Comparison of ENCODE assay signal across 20 mouse cellular contexts in genomic region chr10:117836354-117836753, GRCm38 (mm10). TPM values are rescaled to one million over a fixed set of nuclear protein-coding genes. Genes with fewer than 3 reads are reported as not detected.
DNase-seq lines count a peak whose midpoint lies in the region; ATAC-seq and TF ChIP-seq lines count a peak whose summit lies in the region.
"Had no signal": no experiment of that assay in that cellular context is flagged by ENCODE, and none has a peak within 500 bp of the region (broad histone marks: within the 10 kb centered on the region; RNA-seq: fewer than 3 reads in every experiment).

No protein-coding gene starts in this region.

- WGBS in liver, embryonic 13.5 days (ENCODE audit: insufficient replicate concordance), result 36% methylated on average over 2 of the region's 2 CpGs

- H3K79me2 ChIP-seq in MEL (ENCODE audit: control insufficient read depth, insufficient read depth, low read length, poor library complexity), result peaks cover 86% of the 10 kb centered on the region

- no peak overlapping the region for H3K4me2 ChIP-seq in liver, embryonic 13.5 days
- H3K4me2 ChIP-seq: hindbrain, embryonic 13.5 days; limb, embryonic 12.5 days; lung, embryonic 14.5 days; stomach, embryonic 15.5 days had no signal

- TF ChIP-seq POLR2A in MEL (IDR thresholded peaks at IDR 0.05; ENCODE audit: control insufficient read depth in 1 of 2, insufficient read depth in 1 of 2, low read depth in 1 of 2, low read length in 2 of 2, poor library complexity in 1 of 2), result no peak

- no peak overlapping the region for H3K4me3 ChIP-seq in MEL (ENCODE audit: control insufficient read depth in 1 of 2, insufficient read depth in 1 of 2, low read depth in 2 of 2, low read length in 2 of 2)
- H3K4me3 ChIP-seq in liver, embryonic 13.5 days (replicated peaks), result no peak overlapping the region
- H3K4me3 ChIP-seq: erythroblast, embryonic 14.5 days; hindbrain, embryonic 13.5 days; limb, embryonic 12.5 days; midbrain, embryonic 10.5 days; myocyte; stomach, embryonic 15.5 days had no signal

- no peaks in the 10 kb centered on the region for H3K27me3 ChIP-seq in MEL (ENCODE audit: control insufficient read depth in 1 of 2, insufficient read depth in 2 of 2, low read length in 2 of 2)
- H3K27me3 ChIP-seq in liver, embryonic 13.5 days, result no peaks in the 10 kb centered on the region
- H3K27me3 ChIP-seq: hindbrain, embryonic 13.5 days; limb, embryonic 12.5 days; stomach, embryonic 15.5 days had no signal

- no peak for TF ChIP-seq CTCF in MEL (IDR thresholded peaks at IDR 0.05 in 2 of 3, conservative IDR thresholded peaks at IDR 0.05 in 1 of 3; ENCODE audit: control insufficient read depth in 1 of 3, insufficient read depth in 1 of 3, low read depth in 2 of 3, low read length in 3 of 3, poor library complexity in 1 of 3, severe bottlenecking in 1 of 3)

- H3K4me1 ChIP-seq in MEL (ENCODE audit: control insufficient read depth in 1 of 2, insufficient read depth in 2 of 2, low read length in 2 of 2), result peaks cover 6 to 8% of the 10 kb centered on the region in 2 experiments
- H3K4me1 ChIP-seq in liver, embryonic 13.5 days (replicated peaks), result peaks cover 66% of the 10 kb centered on the region
- H3K4me1 ChIP-seq: midbrain, embryonic 10.5 days had no signal

- TF ChIP-seq EP300 in MEL (IDR thresholded peaks at IDR 0.05; ENCODE audit: low read depth in 1 of 2, low read length in 2 of 2), result no peak

- peak; percentile 64 for DNase-seq in CD4-positive helper T cell, adult 2 months (ENCODE audit: low read depth, low spot score)
- DNase-seq in MEL (ENCODE audit: low read depth, low spot score), result peak; percentile 68
- DNase-seq in liver, embryonic 13.5 days, result no peak
- peak; percentile 60 for DNase-seq in thymus, postnatal 0 days (ENCODE audit: low spot score)
- DNase-seq in adrenal gland, adult 8-10 months, result no peak
- no peak for DNase-seq in kidney, postnatal 4 days
- DNase-seq in gastrocnemius, postnatal 4 days (ENCODE audit: low spot score in 2 of 2), result no peak
- DNase-seq: cerebellum, adult 8-10 months; embryo, embryonic 11 days; gastrocnemius, postnatal 25 days; kidney, adult 18-20 months; kidney, postnatal 36 days; lung, embryonic 14.5 days; right cerebral cortex, postnatal 4 days had no signal

- peak; percentile 42; the same call in 1 of the 2 replicates for ATAC-seq in liver, embryonic 13.5 days (ENCODE audit: low read depth)

- no peak overlapping the region for H3K9ac ChIP-seq in MEL (ENCODE audit: control insufficient read depth, low read depth, low read length, poor library complexity, severe bottlenecking)
- peak overlapping the region; percentile 6; the same call in 1 of the 2 replicates for H3K9ac ChIP-seq in liver, embryonic 13.5 days
- H3K9ac ChIP-seq: hindbrain, embryonic 13.5 days; limb, embryonic 12.5 days; lung, embryonic 14.5 days; stomach, embryonic 15.5 days had no signal

- TF ChIP-seq RAD21 in MEL (IDR thresholded peaks at IDR 0.05; ENCODE audit: low read depth, low read length), result no peak; the same call in 1 of the 2 replicates

- H3K27ac ChIP-seq in MEL (ENCODE audit: control insufficient read depth, low read depth, low read length), result no peak overlapping the region
- no peak overlapping the region for H3K27ac ChIP-seq in liver, embryonic 13.5 days
- H3K27ac ChIP-seq: hindbrain, embryonic 13.5 days; limb, embryonic 12.5 days; midbrain, embryonic 10.5 days; stomach, embryonic 15.5 days had no signal

- H3K36me3 ChIP-seq in MEL (ENCODE audit: control insufficient read depth in 1 of 2, insufficient read depth in 2 of 2, low read length in 2 of 2), result peaks cover 0 to 18% of the 10 kb centered on the region in 2 experiments; a peak in 3 of 4 replicates
- H3K36me3 ChIP-seq in liver, embryonic 13.5 days, result no peaks in the 10 kb centered on the region
- H3K36me3 ChIP-seq: limb, embryonic 12.5 days; stomach, embryonic 15.5 days had no signal

- no peaks in the 10 kb centered on the region for H3K9me3 ChIP-seq in MEL (replicated peaks; ENCODE audit: insufficient read depth, low read length)
- H3K9me3 ChIP-seq in liver, embryonic 13.5 days (replicated peaks), result no peaks in the 10 kb centered on the region
- H3K9me3 ChIP-seq: hindbrain, embryonic 13.5 days; limb, embryonic 12.5 days; midbrain, embryonic 10.5 days; stomach, embryonic 15.5 days had no signal

TF ChIP-seq in MEL, 35 proteins besides CTCF, POLR2A, EP300 and RAD21:
- no peak for TF ChIP-seq HCFC1 (IDR thresholded peaks at IDR 0.05; ENCODE audit: low read depth, low read length)
- TF ChIP-seq ZC3H11A (IDR thresholded peaks at IDR 0.05; ENCODE audit: low read depth, low read length), result no peak
- peak; percentile 78; the same call in 1 of the 2 replicates for TF ChIP-seq SIN3A (IDR thresholded peaks at IDR 0.05; ENCODE audit: low read length)
- no peak for TF ChIP-seq ELF1 (IDR thresholded peaks at IDR 0.05; ENCODE audit: low read depth, low read length)
- peak; percentile 74 for TF ChIP-seq MXI1 (IDR thresholded peaks at IDR 0.05; ENCODE audit: low read depth, low read length)

RNA-seq across cellular contexts. Expression of gene Rap1b, which starts 9.5 kb away (rescaled TPM):
- total RNA-seq in MEL (2012; rRNA removed), result 42.3 and 47.4 TPM in 2 replicates
- polyA plus RNA-seq in MEL (2012; ENCODE audit: insufficient read depth in 1 of 2, insufficient read length in 2 of 2, low read depth in 1 of 2, low replicate concordance in 2 of 2, missing spikeins in 1 of 2), result 10 to 100 TPM; 83.3 to 89.1 TPM
- 132 and 152 TPM in 2 replicates for polyA plus RNA-seq in liver, embryonic 13.5 days (2015; fragmentation: Nextera tagmentation; extraction: Ambion mirVana)
- 234 and 261 TPM in 2 replicates for polyA plus RNA-seq in thymus, postnatal 0 days (2015; fragmentation: Nextera tagmentation; extraction: Ambion mirVana)
- total RNA-seq in adrenal gland, adult 8-10 months (2022), result 100 to 1,000 TPM; 111 to 128 (median 116) TPM
- 10 to 100 TPM; 69.7 to 77.3 TPM for total RNA-seq in gastrocnemius, postnatal 4 days (2021)

RNA-seq across cellular contexts. Expression of gene Nup107, which starts 43.8 kb away (rescaled TPM):
- total RNA-seq in MEL (2012; rRNA removed), result 77.8 and 80.2 TPM in 2 replicates
- 10 to 100 TPM in 1 of 2 experiments, not detected in 1; 91.6 TPM for polyA plus RNA-seq in MEL (2012; ENCODE audit: insufficient read depth in 1 of 2, insufficient read length in 2 of 2, low read depth in 1 of 2, low replicate concordance in 2 of 2, missing spikeins in 1 of 2)
- 54.8 and 67.3 TPM in 2 replicates for polyA plus RNA-seq in liver, embryonic 13.5 days (2015; fragmentation: Nextera tagmentation; extraction: Ambion mirVana)
- polyA plus RNA-seq in thymus, postnatal 0 days (2015; fragmentation: Nextera tagmentation; extraction: Ambion mirVana), result 73.7 and 81.7 TPM in 2 replicates
- 10 to 100 TPM; 13.3 to 21.0 (median 15.6) TPM for total RNA-seq in adrenal gland, adult 8-10 months (2022)
- total RNA-seq in gastrocnemius, postnatal 4 days (2021), result 10 to 100 TPM; 16.8 to 21.3 TPM

Comparison
In these comparisons a context has a peak if more than half of its experiments do, and no peak if none do; other contexts are left out.
1. DNase-seq: peak in CD4-positive helper T cell, adult 2 months (single experiment), MEL (single experiment) and thymus, postnatal 0 days (single experiment); none in liver, embryonic 13.5 days (single experiment), adrenal gland, adult 8-10 months (single experiment), kidney, postnatal 4 days (0 of 2) and gastrocnemius, postnatal 4 days (0 of 2).